Mouse (Mus musculus) heart, adult 11 months (tissue): Measurements from ENCODE around the gene Tdrd7.

Experiments
- DNase-seq: peaks from one replicate; pipeline ENCODE4 v3.0.0; 2022

The Tdrd7 gene

DNA sequence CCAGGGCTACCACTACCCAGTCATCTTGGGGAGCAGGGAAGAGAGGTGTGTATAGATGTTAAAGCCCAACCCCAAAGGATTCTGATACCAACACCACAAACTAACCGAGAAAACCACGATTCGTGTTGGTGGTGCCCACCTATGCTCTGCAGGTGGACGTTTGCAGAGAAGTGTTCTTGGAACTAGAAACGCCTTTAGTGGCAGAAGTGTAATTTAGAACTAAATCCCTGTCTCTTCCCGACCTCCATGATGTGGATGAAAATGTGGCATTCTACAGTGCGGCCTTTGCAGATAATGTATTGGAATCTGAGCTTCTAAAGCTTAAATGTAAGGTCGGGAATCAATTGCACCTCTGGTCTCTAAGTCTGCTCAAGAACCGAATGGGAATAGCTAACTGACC is 7.8 kb downstream of the Tdrd7 start:
- no peak for DNase-seq

GRCm38 (mm10) chr4:45976931-45977667 is 12.0 kb downstream of the Tdrd7 start:
- peak; percentile 90 for DNase-seq

DNA sequence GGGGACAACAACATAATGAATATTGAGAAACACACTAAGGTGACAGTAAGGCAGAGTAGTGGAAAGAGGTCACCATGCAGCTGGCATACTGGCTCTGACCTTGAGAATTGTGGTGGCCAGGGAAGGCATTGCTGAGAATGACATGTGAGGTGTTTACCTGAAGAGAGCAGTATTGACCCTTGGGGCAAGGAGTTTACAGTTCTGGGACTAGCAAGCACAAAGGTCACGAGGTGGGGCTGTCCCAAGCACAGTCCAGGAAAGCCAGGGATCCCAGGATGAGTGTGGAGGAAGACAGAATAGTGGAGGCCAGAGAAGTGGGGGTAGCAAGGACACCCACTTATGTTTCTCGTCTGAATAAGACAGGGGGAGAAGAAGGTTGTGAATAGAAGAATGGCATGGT is 14.8 kb downstream of the Tdrd7 start:
- peak; percentile 65 for DNase-seq

DNA sequence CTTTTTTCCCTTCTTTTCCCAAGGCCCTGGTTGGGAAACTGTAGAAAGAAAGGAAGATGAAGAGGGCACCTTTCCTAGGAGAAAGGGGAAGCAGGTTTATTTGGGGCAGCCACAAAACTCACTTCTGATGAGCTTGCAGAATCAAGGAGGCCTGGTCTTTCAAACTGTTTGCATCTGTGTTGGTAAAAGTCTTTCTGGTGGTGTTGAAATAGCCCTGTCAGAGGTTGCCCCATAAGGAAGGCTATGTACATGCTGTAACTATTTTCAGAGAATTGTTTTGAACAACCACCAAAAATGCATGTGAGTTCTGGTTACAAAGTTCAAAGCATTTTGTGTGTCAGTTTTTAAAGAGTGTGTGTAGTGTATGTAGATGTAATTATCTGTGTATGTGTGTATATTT is 15.9 kb downstream of the Tdrd7 start:
- DNase-seq = peak; percentile 81

- DNase-seq = peak; percentile 82
Measured at GRCm38 (mm10) chr4:45990427-45991135, 25.4 kb downstream of the Tdrd7 start.

GRCm38 (mm10) chr4:45998536-45998935 is 33.4 kb downstream of the Tdrd7 start:
- no peak for DNase-seq

DNA sequence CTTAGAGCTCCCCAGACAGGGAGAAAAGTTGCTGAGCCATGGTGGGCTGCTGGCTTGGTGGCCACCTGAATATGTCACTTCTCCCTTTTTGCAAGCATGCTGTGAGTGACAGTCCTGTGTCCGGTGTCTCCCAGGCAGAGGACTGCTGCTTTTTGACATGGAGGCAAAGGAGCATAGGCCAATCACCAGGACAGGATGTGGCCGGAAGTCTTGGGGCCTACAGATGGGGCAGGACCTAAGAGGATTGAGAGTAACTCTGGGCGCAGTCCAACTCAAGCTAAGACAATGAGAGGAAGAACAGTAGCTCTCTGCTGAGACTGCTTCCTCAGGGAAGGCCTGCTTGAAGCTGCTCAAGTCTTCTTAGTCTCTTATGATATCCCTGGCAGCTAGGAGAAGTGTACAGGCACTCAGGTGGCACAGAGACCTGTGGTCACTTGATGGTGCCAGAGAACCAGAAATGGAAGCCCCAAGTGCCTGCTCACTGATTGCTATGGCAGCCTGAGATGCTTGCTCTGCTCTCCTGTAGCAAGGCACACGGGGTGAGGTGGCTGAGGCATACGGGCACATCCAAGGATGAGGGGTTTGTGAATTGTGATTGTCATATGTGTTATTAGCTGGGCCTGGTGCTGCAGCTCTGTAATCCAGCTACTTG is 43.1 kb downstream of the Tdrd7 start:
- DNase-seq = peak; percentile 93

GRCm38 (mm10) chr4:46011698-46012097 is 46.6 kb downstream of the Tdrd7 start:
- DNase-seq = peak; percentile 64

DNA sequence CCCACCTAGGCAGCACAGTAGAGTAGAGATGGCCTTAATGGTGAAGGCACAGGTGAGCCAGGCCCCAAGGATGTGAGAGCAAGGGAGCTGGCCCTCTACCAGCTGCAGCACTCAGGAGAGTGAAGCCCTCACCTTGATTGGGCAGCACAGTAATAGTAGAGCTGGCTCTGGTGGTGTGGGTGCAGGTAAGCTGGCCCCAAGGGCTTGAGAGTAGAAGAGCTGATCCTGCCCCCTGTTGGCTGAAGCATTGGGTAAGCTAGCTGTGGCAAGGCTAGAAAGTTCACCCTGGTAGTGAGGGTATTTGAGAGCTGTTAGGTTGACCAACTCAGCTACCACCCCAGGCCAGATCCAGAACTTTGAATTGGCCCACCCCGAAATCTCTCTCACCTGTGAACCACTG is 50.5 kb downstream of the Tdrd7 start:
- peak; percentile 87 for DNase-seq

DNA sequence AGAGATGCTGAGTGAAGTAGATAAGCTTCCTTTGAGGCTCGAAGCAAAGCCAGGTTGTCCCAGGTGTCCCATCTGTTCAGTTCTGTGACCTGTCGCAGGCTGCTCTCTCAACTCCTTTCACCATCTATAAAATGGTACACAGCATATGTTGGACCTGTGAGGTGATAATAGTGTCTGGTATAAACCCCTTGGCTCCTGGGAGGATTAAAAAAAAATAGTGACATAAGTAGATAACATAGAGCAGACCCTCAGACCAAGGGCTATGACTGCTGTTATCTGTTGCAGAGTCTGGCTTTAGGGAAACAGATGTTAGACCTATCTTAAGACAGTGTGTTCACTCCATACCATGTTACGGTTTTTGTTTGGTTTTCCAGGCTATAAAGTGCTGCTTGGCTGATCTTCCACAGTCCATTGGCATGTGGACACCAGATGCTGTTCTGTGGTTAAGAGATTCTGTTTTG is 57.9 kb downstream of the Tdrd7 start:
- DNase-seq = peak; percentile 22

DNA sequence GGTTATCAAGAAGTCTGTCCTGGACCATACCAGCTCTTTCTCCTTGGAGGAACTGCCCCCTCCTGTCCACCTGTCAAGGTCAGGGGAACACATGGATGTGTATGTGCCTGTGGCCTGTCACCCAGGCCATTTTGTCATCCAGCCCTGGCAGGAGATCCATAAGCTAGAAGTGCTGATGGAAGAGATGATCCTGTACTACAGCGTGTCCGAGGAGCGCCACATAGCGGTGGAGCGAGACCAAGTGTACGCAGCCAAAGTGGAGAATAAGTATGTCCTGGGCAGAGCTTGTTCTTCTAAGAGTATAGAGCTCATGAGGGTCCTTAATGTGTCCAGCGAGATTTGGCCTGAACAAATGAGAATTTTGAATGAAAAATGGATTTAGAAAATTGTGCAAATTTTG is 60.8 kb downstream of the Tdrd7 start:
- DNase-seq = peak; percentile 88

GRCm38 (mm10) chr4:46028224-46028623 is 63.1 kb downstream of the Tdrd7 start:
- DNase-seq = peak; percentile 96

GRCm38 (mm10) chr4:46028781-46029180 is 63.6 kb downstream of the Tdrd7 start:
- peak; percentile 94 for DNase-seq

DNA sequence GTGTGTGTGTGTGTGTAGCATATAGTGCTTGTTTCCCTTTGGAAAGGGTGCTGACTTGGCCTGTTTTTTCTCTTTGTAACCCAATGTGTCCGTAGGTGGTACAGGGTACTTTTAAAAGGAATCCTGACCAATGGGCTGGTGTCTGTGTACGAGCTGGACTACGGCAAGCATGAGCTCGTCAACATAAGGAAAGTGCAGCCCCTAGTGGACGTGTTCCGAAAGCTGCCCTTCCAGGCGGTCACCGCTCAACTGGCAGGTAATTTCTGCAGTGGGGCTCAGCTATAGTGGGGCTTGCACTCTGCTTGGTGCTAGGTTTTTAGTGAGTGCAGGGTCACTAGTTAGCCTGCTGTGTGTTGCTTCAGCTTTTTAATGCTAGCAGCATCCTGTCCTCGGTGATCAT is 64.4 kb downstream of the Tdrd7 start:
- peak; percentile 91 for DNase-seq

DNA sequence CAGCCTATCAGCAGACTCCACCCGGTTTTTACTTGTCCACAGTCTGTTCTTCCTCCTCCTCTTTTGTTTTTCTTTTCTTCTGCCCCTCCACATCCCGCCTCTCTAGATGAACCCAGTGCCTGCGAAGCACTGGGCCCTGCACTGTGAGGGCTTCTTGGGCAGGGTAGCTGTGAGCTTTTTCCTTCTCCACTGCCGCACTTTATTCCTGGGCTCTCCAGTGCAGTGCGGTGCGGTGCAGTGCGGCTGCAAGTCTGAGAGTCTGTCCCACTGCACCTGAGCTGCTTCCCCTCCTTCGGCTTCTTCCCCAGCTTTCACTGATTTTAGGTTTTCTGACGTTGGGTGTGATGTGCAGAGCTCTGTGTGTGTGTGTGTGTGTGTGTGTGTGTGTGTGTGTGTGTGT is 67.3 kb downstream of the Tdrd7 start:
- peak; percentile 67 for DNase-seq

DNA sequence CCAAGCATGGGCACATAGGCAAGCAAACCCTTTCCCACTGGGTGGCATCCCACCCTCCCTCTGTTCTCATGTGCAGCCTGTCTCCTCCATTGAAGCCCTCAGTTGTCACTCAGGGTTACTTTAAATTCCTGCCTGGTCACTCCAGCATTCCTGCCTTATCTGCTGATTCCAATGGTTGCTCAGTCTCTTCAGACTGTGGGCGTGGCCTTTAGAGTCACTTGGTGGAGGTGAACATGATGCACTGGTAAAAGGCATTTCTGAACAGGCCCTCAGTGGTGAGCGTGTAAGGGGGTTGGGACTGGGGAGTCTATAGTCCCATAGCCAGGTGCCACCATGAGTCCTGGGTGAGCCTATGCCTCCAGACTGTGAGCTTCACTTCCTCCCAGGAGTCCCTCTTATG is 68.1 kb downstream of the Tdrd7 start:
- peak; percentile 92 for DNase-seq

GRCm38 (mm10) chr4:46038591-46038891 is 73.4 kb downstream of the Tdrd7 start:
- DNase-seq = no peak

DNA sequence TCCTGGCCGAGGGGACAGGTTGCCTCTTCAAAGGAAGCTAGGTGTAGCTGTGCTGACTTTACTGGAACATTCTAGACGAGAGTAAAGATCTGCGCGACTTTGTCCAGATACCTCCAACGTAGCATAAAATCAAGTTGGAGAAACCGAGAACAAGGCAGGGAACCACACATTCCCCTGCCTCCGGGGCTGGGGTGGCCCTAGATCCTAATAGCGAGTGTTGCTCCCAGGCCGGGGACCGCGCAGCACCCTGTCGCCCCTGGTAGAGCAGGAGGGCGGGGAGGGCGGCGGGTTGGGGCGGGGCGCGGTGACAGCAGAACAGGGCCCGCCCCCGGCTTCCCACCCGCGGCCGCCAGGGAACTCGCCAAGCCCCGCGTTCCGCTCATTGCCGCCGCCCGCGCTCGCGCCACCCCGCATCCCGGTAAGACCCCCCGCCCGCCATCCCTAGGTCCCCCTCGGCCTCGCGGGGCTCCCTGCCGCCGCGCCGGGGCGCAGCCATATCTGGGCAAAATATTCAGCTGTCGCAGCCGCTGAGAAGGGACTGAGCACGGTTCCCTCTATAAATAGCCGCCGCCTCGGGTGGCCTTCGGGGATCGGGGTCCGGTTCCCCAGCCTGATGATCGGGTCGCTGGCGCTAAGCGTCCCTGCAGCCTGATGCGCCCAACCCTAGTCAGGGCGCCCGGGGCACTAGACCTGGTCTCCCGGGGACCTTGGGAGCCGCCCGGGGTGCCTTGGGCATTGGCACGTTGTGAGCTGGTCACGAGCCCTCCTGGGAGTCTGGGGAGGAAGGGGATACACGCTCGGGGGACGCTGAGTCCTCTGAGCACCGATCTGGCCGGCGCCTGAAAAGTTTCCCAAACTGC is 74.0 kb downstream of the Tdrd7 start, which contains the start of gene Tmod1:
TSS of gene Tmod1 (plus strand) at position 44 of the 860 bp plus-strand sequence.
- DNase-seq = peak; percentile 98

- peak; percentile 91 for DNase-seq
Measured at GRCm38 (mm10) chr4:46039899-46040298, 74.8 kb downstream of the Tdrd7 start.

GRCm38 (mm10) chr4:46040594-46041192 is 75.6 kb downstream of the Tdrd7 start:
- DNase-seq = peak; percentile 97

- peak; percentile 92 for DNase-seq
Measured at GRCm38 (mm10) chr4:46041761-46042504, 76.8 kb downstream of the Tdrd7 start.

DNA sequence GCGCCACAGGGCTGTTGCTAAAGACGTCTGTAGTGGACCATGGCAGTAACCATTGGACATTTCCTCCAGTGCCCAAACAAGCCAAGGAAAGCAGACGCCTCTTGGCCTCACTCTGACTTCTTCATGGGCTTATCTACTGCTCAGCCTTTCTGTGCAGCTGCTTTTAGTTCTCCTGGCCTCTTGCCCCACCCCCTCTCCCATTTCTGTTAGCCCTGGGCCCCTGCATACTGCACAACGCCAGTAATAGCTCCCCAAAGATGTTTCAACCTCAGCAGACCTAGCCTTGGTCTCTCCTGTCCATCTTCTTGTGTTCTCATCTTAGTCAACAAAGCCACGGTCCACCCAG is 77.3 kb downstream of the Tdrd7 start:
- DNase-seq = no peak
